Mouse (Mus musculus): ENCODE data around the gene Ces1h. TPM values are rescaled to one million over a fixed set of nuclear protein-coding genes. Genes with fewer than 3 reads are reported as not detected.

The Ces1h gene
- total RNA-seq (2023) = not detected in 4 replicates

DNA sequence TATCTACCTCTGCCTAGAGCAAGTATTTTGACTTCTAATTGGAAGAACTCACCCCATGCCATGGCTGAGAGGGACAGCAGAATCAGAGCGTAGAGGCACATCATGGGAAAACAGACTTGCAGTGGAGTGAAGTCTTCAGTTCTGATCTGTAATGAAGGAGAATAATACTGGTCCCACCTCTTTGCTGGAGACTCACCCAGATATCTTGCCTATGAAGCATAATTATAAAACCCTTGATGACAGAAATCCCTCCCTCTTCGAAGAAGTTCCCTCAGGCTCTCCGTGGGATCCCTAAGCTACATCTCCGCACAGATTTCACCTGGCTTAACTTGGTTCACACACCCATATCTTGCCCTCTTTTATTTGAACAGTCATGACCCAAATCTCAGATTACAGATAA, at the start of gene Ces1h:
TSS of gene Ces1h (minus strand) at position 101 of the 400 bp plus-strand sequence.

GRCm38 (mm10) chr8:93337207-93337606, 42.3 kb downstream of the Ces1h start, which contains the start of gene Ces1g:
Gene Ces1g (minus strand): TSS chr8:93337308.

Other genes with a start within 250 kb of the Ces1h start
- gene Ces1c, start 248.4 kb downstream of the Ces1h start, total RNA-seq (2023) = not detected in 4 replicates
- not detected in 4 replicates for gene Ces1d, start 181.9 kb downstream of the Ces1h start, total RNA-seq (2023)
- gene Ces1e, start 150.1 kb downstream of the Ces1h start, total RNA-seq (2023) = not detected in 4 replicates
- not detected in 4 replicates for gene Ces1f, start 100.0 kb downstream of the Ces1h start, total RNA-seq (2023)
- gene Ces1g, start 42.4 kb downstream of the Ces1h start, total RNA-seq (2023) = not detected in 4 replicates
- gene Ces5a, start 156.1 kb upstream of the Ces1h start, total RNA-seq (2023) = not detected in 4 replicates

Data from B cell, adult 62 days (primary cell).